Mouse (Mus musculus) heart, adult 9 months (tissue): ENCODE data around the gene St3gal5.
A peak's percentile ranks its signal among the peaks of the same experiment; 100 is the strongest.

Experiments used
- DNase-seq, 2 experiments: peaks; one replicate each; pipeline ENCODE4 v3.0.0; 2022; ENCODE audit warnings: low spot score in 2 of 2

The St3gal5 gene

DNA sequence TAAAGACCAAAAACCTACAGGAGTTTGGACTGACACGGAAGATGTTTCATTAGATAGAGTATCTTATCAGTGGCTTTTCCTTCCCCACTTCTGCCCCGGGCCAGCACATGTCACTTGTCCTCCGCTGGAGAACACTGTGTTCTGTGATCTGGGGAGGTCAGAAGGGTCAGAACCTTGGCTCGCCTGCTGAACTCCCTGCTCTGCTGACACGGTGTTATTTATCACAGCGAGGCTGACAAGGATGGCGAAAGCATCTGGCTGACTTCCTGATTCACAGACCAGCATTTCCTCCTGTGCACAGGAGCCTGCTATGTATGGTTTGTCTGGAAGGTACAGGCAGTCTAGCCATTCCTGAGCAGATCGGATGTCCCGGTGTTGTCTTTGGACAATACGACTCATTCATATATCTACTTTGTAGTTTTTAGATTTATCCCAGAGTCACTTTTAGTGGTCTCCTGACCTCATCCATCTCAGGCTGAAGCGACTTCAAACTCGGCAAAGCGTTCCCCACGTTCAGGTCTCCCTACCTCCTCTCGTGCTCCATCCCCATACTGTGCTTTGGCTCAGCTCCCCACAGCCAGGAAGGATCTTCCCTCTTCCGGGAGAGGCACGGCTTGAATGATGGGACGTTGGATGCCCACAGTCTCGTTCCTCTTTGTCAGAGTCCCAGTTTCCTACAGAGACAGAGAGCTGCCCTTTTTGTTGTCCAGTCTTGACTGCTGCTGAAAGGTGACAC lies 64.9 kb downstream of the St3gal5 start:
- DNase-seq: peak; percentile 77 to 81

DNA sequence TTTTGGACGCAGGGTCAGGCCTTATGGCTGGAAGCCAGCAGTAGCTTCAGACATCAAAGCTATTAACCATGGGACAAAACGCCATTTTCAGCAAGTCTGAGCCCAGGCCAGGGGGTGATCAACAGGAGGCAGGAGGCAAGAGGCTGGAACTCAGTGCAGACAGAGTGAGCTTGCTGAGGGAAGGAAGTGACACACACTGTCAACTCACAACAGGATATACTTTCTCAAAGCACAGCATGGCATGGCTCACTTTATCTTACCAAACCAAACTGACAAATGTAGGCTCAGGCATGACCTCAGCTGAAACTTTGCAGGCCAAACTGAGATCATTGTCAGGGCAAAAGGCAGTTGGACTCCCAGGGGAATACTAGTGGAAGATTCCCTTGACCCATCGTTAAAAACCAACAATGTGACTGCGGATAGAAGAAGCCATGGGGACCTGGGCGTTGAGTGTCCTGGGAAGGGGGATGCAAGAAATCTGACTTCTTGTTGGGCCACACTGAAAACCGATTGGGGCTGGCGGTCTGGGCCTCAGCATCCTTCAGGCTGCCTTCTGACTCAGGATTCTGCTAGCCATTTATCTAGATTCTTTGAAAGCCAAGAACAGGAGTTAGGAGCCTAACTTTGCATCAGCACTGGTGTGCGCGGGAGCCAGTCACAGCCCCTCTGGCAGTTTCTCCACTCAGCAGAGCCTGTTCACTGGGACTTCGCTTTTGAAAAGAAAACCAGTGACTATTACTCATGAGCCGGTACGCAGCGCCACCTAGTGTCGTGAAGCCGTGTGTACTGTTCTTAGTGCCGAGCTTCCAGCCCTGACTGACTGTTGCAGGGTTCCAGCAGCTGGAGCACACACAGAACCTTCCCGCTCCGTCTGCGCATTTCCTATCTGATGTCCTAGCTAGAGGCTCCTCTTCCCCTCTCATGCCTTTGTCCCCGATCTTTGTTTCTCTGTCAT lies 67.2 kb downstream of the St3gal5 start:
- peak; percentile 66 to 86 for DNase-seq

DNA sequence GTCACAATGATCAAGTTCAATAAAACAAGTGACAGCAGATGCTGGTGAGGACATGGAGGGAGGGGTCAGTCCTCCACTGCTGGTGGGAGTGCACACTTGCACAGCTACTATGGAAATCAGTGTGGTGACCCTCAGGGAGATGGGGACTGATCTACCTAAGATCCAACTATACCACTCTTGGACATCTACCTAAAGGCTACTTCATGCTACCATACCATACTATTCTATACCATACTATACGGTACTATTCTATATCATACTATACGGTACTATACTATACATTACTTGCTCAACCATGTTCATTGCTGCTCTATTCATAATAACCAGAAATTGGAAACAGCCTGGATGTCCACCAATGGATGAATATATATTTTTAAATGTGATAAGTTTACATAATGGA lies 68.5 kb downstream of the St3gal5 start:
- no peak for DNase-seq

DNA sequence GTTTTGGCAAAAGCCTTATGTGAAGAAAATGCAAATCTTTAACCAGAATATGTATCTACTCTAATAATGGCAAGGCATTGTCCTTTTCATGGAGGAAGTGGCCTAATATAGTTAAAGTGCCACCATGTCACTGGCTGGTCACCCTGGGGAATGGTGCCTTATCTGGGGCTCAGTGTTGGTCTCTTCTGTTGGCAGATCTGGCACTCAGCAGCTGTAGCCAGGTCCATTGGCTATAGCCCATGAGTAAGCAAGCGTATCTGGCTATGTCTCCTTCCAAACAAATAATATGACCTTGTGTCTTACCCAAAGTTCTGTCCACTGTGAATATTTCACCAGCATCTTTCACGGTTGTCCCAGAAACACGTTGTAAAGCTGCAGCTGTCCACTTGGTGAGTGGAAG lies 74.0 kb downstream of the St3gal5 start:
- no peak for DNase-seq

DNA sequence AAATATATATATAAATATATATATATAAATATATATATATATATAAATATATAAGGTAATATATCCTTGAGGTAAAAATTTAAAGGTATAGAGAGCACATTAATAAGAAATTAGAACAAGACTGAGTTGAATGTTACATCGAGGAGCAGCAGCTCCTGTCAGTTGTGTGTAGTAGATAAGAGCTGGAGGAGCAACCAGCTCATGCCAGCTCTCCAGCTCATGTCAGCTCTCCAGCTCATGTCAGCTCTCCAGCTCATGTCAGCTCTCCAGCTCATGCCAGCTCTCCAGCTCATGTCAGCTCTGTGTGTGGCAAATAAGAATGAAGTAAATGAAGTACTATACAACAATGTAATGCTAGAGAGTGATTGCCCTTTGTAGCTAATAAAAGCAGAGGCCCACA lies 76.0 kb downstream of the St3gal5 start:
- no peak for DNase-seq

DNA sequence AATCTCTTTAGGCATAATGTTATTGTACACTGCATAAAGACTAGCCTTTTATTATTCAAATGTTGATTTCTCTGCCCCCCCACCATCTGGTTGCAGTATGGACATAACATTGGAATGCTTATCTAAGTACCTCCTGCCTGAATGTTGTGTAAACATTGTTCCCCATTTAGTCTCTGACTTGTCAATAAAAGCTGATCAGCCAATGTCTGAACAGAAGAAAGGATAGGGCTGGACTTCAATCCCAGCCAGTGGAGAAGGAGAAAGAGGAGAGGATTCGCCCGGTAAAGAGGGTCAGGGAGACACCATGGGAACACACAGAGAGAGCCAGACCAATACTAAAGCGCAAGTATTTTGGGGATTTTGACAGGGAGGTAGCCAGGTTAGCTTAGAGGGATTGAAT lies 78.0 kb downstream of the St3gal5 start:
- DNase-seq: no peak

DNA sequence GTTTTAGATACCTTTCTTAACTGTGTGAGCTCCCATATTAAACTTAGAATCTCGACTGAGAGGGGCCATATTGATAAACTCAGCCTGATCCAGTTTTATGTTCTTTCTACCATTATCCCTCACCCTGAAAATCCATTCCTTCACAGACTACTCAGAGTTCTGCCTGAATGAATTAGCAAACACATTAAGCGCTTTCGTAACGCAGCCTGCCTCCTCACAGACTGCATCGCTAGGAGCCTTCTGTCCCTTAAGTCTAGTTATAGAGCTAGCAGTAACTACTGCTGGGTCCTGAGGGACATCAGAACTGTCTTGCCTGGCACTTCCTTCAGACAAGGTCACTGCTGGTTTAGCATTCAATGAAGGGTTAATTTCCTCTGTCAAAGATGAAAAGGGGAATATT lies 78.6 kb downstream of the St3gal5 start:
- DNase-seq: no peak

DNA sequence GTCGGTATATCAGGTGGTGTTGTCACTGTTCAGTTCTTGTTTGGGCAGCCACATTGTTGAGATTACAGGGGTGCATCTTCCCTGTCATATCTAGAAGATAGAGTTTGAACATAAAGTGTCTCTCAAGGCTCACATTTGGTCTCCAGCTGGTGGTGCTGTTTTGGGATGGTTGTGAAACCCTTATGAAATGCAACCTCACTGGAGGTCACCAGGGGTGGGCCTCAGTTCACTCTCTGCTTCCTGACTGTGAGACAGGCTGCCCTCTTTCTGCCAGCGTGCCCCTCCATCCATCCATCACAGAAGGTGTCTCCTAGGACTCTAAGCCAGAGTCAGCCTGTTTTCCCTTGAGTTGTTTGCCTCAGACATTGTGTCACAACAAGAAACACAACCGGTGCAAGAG lies 80.0 kb downstream of the St3gal5 start:
- no peak for DNase-seq

DNA sequence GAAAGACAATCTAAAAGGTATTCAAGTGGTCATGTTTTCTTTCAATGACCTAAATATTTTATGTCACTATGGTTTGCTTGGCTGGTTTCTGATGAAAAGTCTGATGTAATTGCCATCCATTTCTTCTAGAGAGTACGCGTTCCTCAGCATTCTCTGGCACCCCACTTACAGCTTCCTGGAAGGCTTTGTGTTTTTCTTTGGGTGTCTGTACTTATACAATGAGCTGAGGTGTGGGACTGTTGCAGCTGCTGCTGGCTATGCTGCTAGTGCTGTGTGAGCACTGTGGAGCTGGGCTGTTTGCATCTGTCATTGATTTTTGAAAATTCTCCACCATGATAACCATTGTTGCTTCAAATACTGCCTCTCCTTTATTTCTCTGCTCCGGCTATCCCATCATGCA lies 81.6 kb downstream of the St3gal5 start:
- DNase-seq: no peak

DNA sequence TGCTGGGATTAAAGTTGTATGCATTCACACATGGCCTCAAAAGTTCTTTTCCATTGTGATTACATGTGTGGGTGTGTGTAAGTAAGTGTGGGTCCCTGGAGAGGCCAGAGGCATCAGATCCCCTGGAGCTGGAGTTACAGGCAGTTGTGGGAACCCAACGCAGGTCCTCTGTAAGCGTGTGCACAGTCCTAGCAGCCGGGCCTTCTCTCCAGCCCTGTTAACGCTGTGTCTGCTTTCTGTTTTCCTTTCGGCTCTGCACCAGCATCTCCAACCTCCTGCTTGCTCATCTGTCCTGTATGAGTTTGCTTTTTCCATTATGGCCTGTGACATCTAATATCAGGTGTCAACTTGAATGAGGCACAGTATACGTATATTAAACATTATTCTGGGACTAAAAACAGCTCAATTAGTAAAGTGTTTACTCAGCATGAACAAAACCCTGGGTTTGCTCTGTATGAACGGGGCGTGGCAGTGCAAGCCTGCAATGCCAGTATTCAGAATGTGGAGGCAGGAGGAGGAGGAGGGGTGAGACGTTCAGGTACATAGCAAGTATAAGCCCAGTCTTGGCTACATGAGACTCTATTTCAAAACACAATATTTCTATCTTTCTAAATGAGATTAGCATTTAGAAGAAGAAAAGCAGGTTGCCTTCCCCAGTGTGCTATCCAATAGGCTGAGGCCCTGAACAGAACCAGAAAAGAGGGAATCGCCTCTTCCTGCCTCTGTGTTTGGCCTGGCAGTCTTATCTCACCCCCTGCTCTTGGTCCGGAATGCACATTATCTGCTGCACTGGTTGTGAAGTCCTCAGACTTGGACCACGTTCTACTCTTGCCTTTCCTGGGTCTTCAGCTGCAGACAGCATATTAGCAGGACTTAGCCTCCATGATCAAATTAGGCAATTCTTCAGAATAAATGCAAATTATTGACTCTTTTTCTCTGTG lies 82.4 kb downstream of the St3gal5 start:
- no peak for DNase-seq

DNA sequence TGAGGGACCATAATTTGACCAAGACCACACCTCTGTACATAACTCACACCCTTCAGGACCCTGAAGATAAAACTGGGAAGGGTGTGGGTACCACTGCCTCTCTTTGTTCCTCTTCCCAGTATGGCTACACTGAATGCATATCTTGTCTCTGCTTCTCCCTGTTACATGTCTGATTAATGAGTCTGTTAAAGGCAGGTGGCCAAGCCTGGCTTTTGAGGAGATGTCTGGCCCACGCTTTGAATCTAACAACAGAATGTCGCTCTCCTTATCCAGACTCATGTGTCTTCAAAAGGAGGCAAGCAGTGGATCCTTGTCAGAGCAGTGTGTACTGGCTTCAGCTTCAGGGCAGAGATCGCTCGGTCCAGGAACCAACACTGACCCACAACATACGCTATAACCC lies 87.2 kb downstream of the St3gal5 start:
- DNase-seq: no peak

DNA sequence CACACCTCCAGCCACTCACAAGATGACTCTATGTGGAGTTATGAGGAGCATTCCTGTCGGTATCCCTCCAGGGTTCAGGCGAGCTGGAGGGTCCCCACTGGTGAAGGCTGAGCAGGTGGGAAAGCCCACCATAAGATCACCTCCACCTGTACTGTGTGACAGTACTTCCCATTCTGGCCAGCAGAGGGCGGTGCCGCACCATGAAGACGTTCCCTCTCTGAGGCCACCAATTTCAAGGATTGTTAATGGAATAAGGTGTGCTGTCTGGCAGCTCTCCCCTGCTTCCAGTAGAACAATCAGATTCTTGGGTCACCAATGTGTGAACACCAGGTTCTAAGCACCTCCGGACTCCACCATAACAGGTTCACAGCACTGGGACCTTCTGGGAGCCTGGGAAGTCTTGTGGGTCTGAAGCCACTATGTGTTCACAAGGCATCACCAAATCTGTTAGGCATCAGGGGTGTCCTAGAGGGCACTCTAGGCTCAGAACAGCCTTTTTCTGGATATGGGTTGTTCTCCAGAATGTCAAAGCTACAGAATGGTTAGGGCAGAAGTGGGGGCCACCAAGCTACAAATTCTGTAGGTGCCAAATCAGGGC lies 88.6 kb downstream of the St3gal5 start:
- DNase-seq: peak; percentile 58 to 81

DNA sequence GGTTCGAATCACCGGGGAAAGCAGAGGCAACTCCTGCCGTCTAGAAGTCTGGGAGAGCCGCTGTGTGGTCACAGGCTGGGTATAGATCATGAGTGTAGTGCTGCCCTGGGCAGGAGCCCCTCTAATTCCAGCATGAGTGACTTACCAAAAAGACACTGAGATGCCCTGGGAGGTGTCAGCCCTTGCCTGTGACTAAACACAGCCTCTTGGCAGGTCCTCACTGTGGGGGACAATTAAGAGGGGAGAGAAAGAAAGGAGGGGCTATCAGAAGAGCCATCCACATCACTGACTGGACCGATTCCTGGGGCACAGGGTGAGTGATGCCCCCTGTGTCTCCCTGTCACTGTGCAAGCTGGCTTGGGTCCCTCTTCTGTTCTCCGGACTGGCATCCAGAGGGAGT lies 89.4 kb downstream of the St3gal5 start:
- DNase-seq: no peak

DNA sequence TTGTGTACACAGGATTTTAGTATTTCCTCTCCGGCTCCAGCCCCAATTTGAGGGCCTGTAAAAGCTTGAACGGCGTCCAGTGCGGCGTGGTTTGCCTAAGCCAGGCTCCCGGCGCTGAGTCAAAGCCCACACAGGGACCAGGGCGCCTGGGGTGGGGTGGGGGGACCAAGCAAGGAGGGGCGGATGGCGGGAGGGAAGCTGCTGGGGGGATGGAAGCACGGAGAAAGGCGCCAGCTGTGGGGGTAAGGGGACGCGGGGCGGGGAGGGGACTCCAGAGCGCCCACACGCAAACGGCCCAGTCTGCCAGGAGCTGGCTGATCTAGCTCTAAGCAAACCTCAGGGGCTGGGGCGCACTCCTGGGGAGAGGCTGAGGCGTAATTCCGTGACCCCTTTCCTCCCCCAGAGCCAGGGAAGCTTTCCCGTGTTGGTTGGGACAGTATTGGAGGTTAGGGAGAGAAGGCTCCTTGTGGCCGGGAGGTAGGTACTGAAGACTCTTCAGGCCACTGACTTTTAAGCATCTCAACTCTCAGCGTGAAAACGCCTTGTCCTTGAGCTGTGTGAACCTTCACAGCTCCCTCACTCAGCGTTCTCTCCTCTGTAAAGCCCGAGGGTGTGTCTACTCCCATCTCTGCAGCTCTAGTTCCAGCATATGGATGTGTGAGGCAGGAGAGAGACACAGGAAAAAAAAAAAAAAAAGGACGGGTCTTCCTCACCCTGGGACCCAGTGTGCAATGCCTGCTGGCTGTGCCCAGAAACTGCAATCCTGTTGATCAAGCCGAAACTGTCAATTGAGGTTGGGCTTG lies 91.9 kb downstream of the St3gal5 start:
- DNase-seq: peak in 1 of 2 experiments; percentile 40

DNA sequence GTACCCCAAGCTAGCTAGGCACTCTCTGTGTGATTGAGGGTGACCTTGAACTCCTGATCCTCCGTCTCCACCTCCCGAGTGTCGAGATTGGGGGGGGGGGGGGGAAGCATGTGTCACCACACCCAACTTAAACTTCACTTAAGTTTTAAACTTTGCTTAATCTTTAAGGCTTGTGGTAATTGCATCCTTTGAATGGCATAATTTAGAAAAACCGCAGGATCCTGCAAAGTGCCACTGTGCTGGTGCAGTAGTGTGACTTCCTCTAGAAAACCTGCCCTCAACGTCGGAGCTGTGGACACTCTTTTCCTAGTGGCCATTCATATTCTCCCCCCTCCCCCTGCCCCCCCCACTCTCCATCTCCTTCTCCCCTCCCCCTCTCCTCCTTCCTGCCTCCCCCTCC lies 92.7 kb downstream of the St3gal5 start:
- DNase-seq: no peak

DNA sequence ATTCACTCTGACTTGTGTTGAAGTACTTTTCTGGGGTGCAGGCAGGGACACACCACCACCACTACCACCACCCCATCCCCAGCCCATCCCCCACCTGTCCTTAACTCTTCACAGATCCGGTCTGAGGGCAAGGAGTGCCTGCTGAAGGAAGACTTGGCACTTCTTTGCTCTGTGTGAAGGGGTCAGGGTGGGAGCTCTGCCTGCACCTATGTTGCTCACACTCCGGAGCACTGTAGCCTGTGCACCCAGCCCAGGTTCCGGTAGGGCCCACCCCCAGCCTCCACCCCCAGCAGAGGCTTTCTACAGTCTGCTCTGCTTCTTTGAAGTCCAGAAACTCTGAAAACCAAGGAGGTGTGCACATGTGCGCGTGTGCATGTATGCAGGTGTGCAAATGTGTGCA lies 93.2 kb downstream of the St3gal5 start:
- DNase-seq: no peak

DNA sequence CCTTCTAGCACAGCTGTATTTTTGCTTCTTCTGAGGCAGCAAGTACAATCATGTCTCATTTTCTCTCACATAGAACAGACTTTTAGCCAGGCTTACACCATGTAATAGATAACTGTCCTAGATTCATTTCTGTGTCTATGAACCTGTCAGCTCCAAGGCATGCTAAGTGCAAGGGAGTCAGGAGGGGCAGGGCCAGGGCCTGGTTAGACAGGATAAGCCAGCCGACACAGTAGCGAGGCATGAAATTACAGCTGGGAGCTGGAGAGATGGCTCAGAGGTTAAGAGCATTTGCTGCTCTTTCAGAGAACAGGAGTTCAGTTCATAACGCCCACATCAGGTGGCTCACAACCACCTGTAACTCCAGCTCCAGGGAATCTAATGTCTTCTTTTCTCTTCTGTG lies 99.3 kb downstream of the St3gal5 start:
- no peak for DNase-seq

DNA sequence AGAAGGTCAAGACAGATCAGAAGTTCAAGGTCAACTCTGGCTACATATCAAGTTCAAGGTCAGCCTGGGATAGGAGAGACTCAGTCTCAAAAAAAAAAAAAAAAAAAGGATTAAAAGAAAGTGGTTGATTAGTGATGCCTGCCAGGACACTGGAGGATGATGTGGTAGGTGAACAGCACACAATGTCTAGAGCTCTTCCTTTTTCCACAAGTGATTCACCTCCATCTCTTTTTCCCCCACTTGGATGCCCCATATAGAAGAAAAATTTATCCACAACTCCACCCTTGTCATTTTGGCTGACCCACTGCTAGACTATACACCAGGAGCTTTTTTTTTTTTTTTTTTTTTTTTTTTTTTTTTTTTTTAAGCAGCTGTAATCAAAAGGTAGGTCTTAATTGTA lies 100.1 kb downstream of the St3gal5 start:
- no peak for DNase-seq

DNA sequence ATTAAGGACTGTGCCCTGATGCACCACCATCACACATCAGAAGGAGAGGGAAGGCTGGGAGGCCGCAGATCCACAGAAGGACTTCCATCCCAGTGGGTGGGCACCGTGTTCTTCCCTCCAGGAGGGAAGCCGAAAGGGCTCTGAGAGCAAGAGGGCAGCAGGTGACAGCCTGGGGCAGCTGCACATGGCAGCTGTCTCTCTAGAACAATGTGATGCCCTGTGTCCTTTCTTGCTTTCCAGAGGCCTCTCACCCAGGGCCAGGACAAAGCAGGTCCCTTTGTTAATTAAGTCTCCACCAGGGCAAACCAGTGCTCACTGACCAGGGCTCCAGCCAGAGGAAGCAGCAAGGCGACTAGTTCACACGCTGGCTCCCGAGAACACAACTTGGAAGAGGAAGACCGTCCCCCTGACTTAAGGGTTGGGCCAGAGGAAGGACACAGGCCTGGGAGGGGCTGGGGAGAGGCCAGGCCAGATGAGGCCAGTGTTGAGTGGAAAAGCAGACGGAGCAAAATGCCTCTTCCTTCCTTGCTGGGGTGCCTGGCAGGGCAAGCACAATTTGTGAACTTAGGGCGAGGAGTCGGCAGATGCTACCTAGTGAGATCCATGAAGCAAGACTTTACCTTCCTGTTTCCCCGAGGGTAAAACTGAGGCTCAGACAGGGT lies 103.3 kb downstream of the St3gal5 start:
- peak; percentile 74 to 85 for DNase-seq

DNA sequence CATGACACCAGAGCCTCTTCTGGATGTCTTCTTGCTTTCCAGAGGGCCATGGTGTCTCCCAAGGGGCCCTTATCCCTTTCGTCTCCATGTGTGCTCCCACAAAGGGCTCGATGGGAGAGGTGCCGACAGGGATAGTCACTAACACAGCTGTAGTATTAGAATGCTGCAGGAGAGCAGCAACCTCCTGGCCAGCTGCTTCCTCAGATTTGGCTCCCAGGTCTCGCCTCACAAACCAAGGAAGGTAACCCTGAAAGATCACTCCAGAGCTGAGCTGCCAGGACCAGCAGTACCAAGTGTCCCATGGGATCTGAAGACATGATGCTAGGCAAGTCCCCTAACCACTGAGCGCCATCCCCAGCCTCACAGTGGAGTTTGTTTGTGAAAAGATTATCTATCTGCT lies 105.3 kb downstream of the St3gal5 start:
- DNase-seq: no peak
